Comparison of ENCODE assay signal across 9 mouse cellular contexts in the genomic region with DNA sequence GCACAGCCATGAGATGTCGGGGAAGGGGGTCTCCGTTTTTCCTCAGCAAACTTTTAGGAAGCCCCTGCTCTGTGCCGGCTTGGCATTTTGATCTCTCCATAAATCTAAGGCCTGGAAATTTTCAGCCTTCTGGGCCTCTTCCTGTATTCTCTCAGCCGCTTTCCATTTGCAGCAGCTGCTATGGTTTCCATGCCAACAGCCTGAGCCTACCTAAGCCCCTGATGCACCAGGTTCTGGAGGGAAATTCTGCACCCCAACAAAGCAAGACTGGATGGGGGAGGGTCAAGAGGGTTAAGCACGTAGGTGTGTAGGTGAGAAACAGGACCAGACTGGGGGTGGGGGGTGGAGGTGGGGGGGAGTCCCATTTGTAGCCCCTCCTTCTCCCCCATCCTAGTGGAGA.
DNase-seq lines count a peak whose midpoint lies in the region; ATAC-seq and TF ChIP-seq lines count a peak whose summit lies in the region.
"Had no signal": no experiment of that assay in that cellular context is flagged by ENCODE, and none has a peak within 500 bp of the region (broad histone marks: within the 10 kb centered on the region; RNA-seq: fewer than 3 reads in every experiment).

No protein-coding gene starts in this region.

- no peak for TF ChIP-seq POLR2A in limb, embryonic 14.5 days (IDR thresholded peaks at IDR 0.05; ENCODE audit: borderline replicate concordance, extremely low read depth, insufficient read depth, insufficient read length)

- H3K27me3 ChIP-seq in heart, embryonic 10.5 days (ENCODE audit: insufficient read depth, poor library complexity, severe bottlenecking) = no peaks in the 10 kb centered on the region
- no peaks in the 10 kb centered on the region for H3K27me3 ChIP-seq in limb, embryonic 14.5 days (ENCODE audit: control insufficient read depth, insufficient read depth, low read length)
- H3K27me3 ChIP-seq in stomach, embryonic 16.5 days (ENCODE audit: control insufficient read depth, insufficient read depth, low read length) = no peaks in the 10 kb centered on the region

- H3K4me2 ChIP-seq in limb, embryonic 14.5 days (replicated peaks; ENCODE audit: low read depth, low read length, severe bottlenecking) = no peak overlapping the region
- no peak overlapping the region for H3K4me2 ChIP-seq in stomach, embryonic 16.5 days (ENCODE audit: low read depth, low read length)

- ATAC-seq in limb, embryonic 14.5 days (ENCODE audit: low FRiP score, low read depth) = peak; percentile 87
- peak; percentile 63; the same call in 1 of the 2 replicates for ATAC-seq in stomach, embryonic 16.5 days (ENCODE audit: insufficient read depth, low FRiP score)
- ATAC-seq in granulocyte monocyte progenitor cell, adult 5-6 weeks (replicated peaks; ENCODE audit: poor library complexity, severe bottlenecking) = no peak

- 40% methylated on average over 5 of the region's 5 CpGs for WGBS in heart, embryonic 10.5 days
- WGBS in limb, embryonic 14.5 days = 5% methylated on average over 5 of the region's 5 CpGs
- WGBS in stomach, embryonic 16.5 days = 9% methylated on average over 5 of the region's 5 CpGs

- H3K9ac ChIP-seq in limb, embryonic 14.5 days (ENCODE audit: low read depth, low read length, severe bottlenecking) = 0 out of 2 replicates have a peak overlapping the region, but pooled peaks have one; percentile 21
- H3K9ac ChIP-seq in stomach, embryonic 16.5 days (ENCODE audit: low read length) = no peak overlapping the region

- no peak overlapping the region for H3K4me3 ChIP-seq in heart, embryonic 10.5 days
- no peak overlapping the region for H3K4me3 ChIP-seq in limb, embryonic 14.5 days (replicated peaks; ENCODE audit: low read length)
- H3K4me3 ChIP-seq in stomach, embryonic 16.5 days (replicated peaks; ENCODE audit: low read length) = no peak overlapping the region

- H3K9me3 ChIP-seq in heart, embryonic 10.5 days = no peaks in the 10 kb centered on the region
- no peaks in the 10 kb centered on the region for H3K9me3 ChIP-seq in limb, embryonic 14.5 days (ENCODE audit: control insufficient read depth, low read length)
- H3K9me3 ChIP-seq in stomach, embryonic 16.5 days (replicated peaks; ENCODE audit: control insufficient read depth, low read length) = no peaks in the 10 kb centered on the region

- DNase-seq in heart, embryonic 10.5 days (ENCODE audit: low spot score) = no peak
- DNase-seq in heart, adult 11 months = no peak
- DNase-seq in right cerebral cortex, postnatal 10 days (ENCODE audit: low spot score in 2 of 2) = peak; percentile 60 to 69
- DNase-seq in right cerebral cortex, postnatal 36 days (ENCODE audit: low spot score in 2 of 2) = no peak
- peak; percentile 80 for DNase-seq in limb, embryonic 14.5 days (ENCODE audit: low spot score)
- no peak for DNase-seq in urinary bladder, postnatal 14 days (ENCODE audit: low spot score)
- DNase-seq: kidney, postnatal 14 days had no signal

- H3K4me1 ChIP-seq in heart, embryonic 10.5 days = peaks cover 15% of the 10 kb centered on the region; the same call in 1 of the 2 replicates
- peaks cover 8% of the 10 kb centered on the region; the same call in 1 of the 2 replicates for H3K4me1 ChIP-seq in limb, embryonic 14.5 days (ENCODE audit: control insufficient read depth, insufficient read depth, low read length)
- H3K4me1 ChIP-seq in stomach, embryonic 16.5 days (ENCODE audit: control insufficient read depth, insufficient read depth, low read length) = peaks cover 9% of the 10 kb centered on the region; the same call in 1 of the 2 replicates

- H3K27ac ChIP-seq in heart, embryonic 10.5 days = peak overlapping the region; percentile 59
- H3K27ac ChIP-seq in limb, embryonic 14.5 days (replicated peaks; ENCODE audit: low read depth, low read length) = peak overlapping the region; percentile 89
- peak overlapping the region; percentile 34; the same call in 1 of the 2 replicates for H3K27ac ChIP-seq in stomach, embryonic 16.5 days (ENCODE audit: low read length)

- no peaks in the 10 kb centered on the region for H3K36me3 ChIP-seq in heart, embryonic 10.5 days
- H3K36me3 ChIP-seq in limb, embryonic 14.5 days (ENCODE audit: control insufficient read depth, insufficient read depth, low read length) = no peaks in the 10 kb centered on the region
- no peaks in the 10 kb centered on the region for H3K36me3 ChIP-seq in stomach, embryonic 16.5 days (ENCODE audit: control insufficient read depth, insufficient read depth, low read length)

Comparison
In these comparisons a context has a peak if more than half of its experiments do, and no peak if none do; other contexts are left out.
1. DNase-seq: peak in right cerebral cortex, postnatal 10 days (2 of 2) and limb, embryonic 14.5 days (single experiment); none in heart, embryonic 10.5 days (single experiment), heart, adult 11 months (single experiment), right cerebral cortex, postnatal 36 days (0 of 2) and urinary bladder, postnatal 14 days (single experiment).
2. H3K27ac ChIP-seq: peak in every context shown above with its lines; median percentile 89 in limb, embryonic 14.5 days; 59 in heart, embryonic 10.5 days; 34 in stomach, embryonic 16.5 days.